Mouse (Mus musculus): ENCODE measurements around the gene Lim2. TPM values are rescaled to one million over a fixed set of nuclear protein-coding genes. Genes with fewer than 3 reads are reported as not detected.

Gene Lim2
- polyA plus RNA-seq, 1 experiment from 2014 or later, result not detected

DNA sequence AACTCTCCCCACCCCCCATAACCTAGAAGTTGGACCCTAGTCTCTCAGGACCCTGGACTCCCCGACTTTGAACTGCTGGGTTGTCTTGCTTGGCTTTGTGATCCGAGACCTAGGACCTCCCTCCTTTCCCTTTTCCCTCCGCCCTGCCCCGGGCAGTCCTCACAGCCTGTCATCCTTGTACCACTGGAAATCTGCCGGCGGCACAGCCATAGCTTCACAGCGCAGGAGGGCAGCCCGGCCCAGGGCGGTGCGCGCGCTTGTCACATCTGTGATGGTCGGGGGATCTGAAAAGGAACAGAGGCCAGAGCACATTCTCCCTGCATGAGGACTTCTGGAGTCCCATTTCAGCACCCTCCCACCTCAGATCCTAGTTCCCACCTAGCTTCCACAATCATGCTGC lies 48.9 kb downstream of the Lim2 start:
- no peak overlapping the region for H3K9ac ChIP-seq
- H3K4me2 ChIP-seq, result no peak overlapping the region
- WGBS, result 11% methylated on average over 13 of the region's 13 CpGs
- no peak; the same call in 1 of the 2 replicates for ATAC-seq (replicated peaks)
- peaks cover 17% of the 10 kb centered on the region; the same call in 1 of the 2 replicates for H3K36me3 ChIP-seq (replicated peaks)
- H3K4me1 ChIP-seq, result no peaks in the 10 kb centered on the region
- H3K4me3 ChIP-seq, result no peak overlapping the region
- no peaks in the 10 kb centered on the region for H3K9me3 ChIP-seq
- peaks cover 19% of the 10 kb centered on the region for H3K27me3 ChIP-seq (replicated peaks)
- no peak overlapping the region for H3K27ac ChIP-seq

DNA sequence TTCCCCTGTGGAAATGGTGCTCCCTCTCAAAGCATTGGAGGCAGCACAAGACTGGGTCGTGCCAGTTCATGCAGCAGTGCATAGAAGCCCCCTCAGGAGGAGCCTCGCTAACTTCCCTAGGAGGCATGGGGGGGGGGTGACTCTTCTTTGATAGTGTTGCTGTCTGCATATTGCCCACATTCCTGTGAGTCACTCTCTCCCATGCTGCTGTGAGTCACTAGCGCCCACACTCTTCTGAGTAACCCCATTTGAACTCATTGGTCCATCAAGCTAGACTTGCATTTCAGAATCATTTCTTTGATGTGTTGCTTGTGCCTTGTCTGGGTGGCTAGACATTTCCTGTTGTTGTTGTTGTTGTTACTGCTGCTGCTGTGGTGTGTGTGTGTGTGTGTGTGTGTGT lies 53.7 kb downstream of the Lim2 start:
- H3K4me3 ChIP-seq, result no peak overlapping the region
- no peak for ATAC-seq (replicated peaks)
- no peaks in the 10 kb centered on the region for H3K9me3 ChIP-seq
- no peak overlapping the region for H3K4me2 ChIP-seq
- H3K36me3 ChIP-seq (replicated peaks), result peaks cover 4% of the 10 kb centered on the region; the same call in 1 of the 2 replicates
- no peak overlapping the region for H3K27ac ChIP-seq
- H3K9ac ChIP-seq, result no peak overlapping the region
- H3K27me3 ChIP-seq (replicated peaks), result peaks cover 19% of the 10 kb centered on the region
- H3K4me1 ChIP-seq, result peaks cover 13% of the 10 kb centered on the region
- 66% methylated on average over 3 of the region's 3 CpGs for WGBS

DNA sequence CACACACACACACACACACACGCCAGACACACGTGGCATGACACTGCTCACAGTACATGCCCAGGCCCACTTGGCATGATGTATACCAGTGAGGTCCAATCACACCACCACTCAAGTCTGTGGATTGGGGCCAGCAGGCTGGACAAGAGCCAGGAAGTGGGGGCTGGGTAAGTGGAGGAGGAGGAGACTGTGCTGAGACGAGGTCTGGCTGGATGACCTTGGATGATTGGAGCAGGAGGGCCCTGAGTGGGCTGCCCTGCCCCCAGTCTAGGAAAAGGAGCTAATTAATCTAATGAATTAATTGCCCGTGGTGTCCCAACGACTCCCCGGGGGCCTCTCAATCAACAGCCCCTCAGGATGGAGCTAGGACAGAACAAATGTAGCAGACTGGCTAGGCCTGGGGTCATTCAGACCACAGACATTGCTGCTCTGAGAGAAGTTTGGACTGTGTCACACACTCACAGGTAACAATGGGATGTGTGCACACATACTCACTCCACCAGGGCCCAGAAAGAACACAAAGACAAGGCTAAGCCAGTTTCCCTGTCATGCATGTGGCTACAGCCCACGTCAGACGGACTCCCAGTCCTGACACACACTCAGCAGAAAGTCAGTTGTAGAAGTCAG lies 54.7 kb downstream of the Lim2 start:
- 70% methylated on average over 8 of the region's 8 CpGs for WGBS
- Histone ChIP-seq H3K27me3 (replicated peaks) (peaks cover 16% of the 10 kb centered on the region), H3K36me3 (replicated peaks) (peaks cover 4% of the 10 kb centered on the region; the same call in 1 of the 2 replicates), H3K4me3 (no peak overlapping the region), H3K9me3 (no peaks in the 10 kb centered on the region), H3K4me2 (no peak overlapping the region), H3K9ac (no peak overlapping the region; the same call in 1 of the 2 replicates), H3K4me1 (peaks cover 16% of the 10 kb centered on the region), H3K27ac (no peak overlapping the region)
- ATAC-seq (replicated peaks), result peak; percentile 50

DNA sequence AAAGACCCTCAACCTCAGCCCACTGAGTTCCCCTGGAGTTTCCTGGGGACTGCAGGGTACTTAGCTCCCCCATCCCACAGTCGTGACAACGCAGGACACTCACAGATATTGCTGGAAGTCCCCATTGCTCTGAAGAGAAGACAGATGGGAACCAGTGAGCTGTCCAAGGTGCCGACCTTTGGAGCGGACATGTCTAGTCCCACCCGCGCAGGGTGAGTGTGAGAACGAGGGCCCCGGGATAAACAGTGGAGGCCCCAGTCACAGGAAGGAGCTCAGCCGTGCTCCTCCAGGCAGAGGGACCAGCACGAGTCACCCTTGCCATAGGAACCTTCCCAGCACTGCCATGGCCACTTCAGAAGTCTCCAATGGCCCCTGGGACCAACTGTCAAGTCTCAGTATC lies 55.8 kb downstream of the Lim2 start:
- H3K4me3 ChIP-seq, result no peak overlapping the region
- H3K4me1 ChIP-seq, result peaks cover 23% of the 10 kb centered on the region
- no peak overlapping the region for H3K4me2 ChIP-seq
- peaks cover 4% of the 10 kb centered on the region; the same call in 1 of the 2 replicates for H3K36me3 ChIP-seq (replicated peaks)
- 25% methylated on average over 10 of the region's 10 CpGs for WGBS
- ATAC-seq (replicated peaks), result no peak
- H3K9ac ChIP-seq, result peak overlapping the region; percentile 17; the same call in 1 of the 2 replicates
- H3K9me3 ChIP-seq, result no peaks in the 10 kb centered on the region
- H3K27ac ChIP-seq, result no peak overlapping the region
- peaks cover 6% of the 10 kb centered on the region for H3K27me3 ChIP-seq (replicated peaks)

Small RNA genes within 50 kb of the gene (microRNA-seq; reads per million reads assigned to microRNA genes)
- 1.3 reads per million for gene Mir7051

Other genes starting within 250 kb of the Lim2 start
- gene Zfp715, start 114.4 kb upstream of the Lim2 start, polyA plus RNA-seq (2015; fragmentation: Nextera tagmentation; extraction: Ambion mirVana), result 20.1 and 22.7 TPM in 2 replicates
- 0.17 and 0.34 TPM in 2 replicates for gene Siglecf, start 76.3 kb upstream of the Lim2 start, polyA plus RNA-seq (2015; fragmentation: Nextera tagmentation; extraction: Ambion mirVana)
- gene Siglecg, start 19.5 kb upstream of the Lim2 start, polyA plus RNA-seq (2015; fragmentation: Nextera tagmentation; extraction: Ambion mirVana), result 0.05 TPM in 1 of 2 replicates, not detected in the other
- 0.25 TPM in 1 of 2 replicates, not detected in the other for gene Nkg7, start 9.4 kb downstream of the Lim2 start, polyA plus RNA-seq (2015; fragmentation: Nextera tagmentation; extraction: Ambion mirVana)
- gene Cldnd2, start 13.1 kb downstream of the Lim2 start, polyA plus RNA-seq (2015; fragmentation: Nextera tagmentation; extraction: Ambion mirVana), result not detected in 2 replicates
- gene Etfb, start 16.4 kb downstream of the Lim2 start, polyA plus RNA-seq (2015; fragmentation: Nextera tagmentation; extraction: Ambion mirVana), result 117 and 130 TPM in 2 replicates
- not detected in 2 replicates for gene Gm45233, start 16.5 kb downstream of the Lim2 start, polyA plus RNA-seq (2015; fragmentation: Nextera tagmentation; extraction: Ambion mirVana)
- 15.6 and 16.0 TPM in 2 replicates for gene Vsig10l, start 35.5 kb downstream of the Lim2 start, polyA plus RNA-seq (2015; fragmentation: Nextera tagmentation; extraction: Ambion mirVana)
- 9.7 and 10.0 TPM in 2 replicates for gene Iglon5, start 62.4 kb downstream of the Lim2 start, polyA plus RNA-seq (2015; fragmentation: Nextera tagmentation; extraction: Ambion mirVana)
- 0.06 TPM in 1 of 2 replicates, not detected in the other for gene 4931406B18Rik, start 78.3 kb downstream of the Lim2 start, polyA plus RNA-seq (2015; fragmentation: Nextera tagmentation; extraction: Ambion mirVana)
- gene Cd33, start 116.8 kb downstream of the Lim2 start, polyA plus RNA-seq (2015; fragmentation: Nextera tagmentation; extraction: Ambion mirVana), result 0.41 and 0.95 TPM in 2 replicates
- 9.5 and 10.4 TPM in 2 replicates for gene Zfp658, start 134.6 kb downstream of the Lim2 start, polyA plus RNA-seq (2015; fragmentation: Nextera tagmentation; extraction: Ambion mirVana)
- gene Zfp719, start 151.9 kb downstream of the Lim2 start, polyA plus RNA-seq (2015; fragmentation: Nextera tagmentation; extraction: Ambion mirVana), result 14.6 and 15.3 TPM in 2 replicates
- 0.33 and 0.43 TPM in 2 replicates for gene Zfp819, start 179.5 kb downstream of the Lim2 start, polyA plus RNA-seq (2015; fragmentation: Nextera tagmentation; extraction: Ambion mirVana)
- not detected in 2 replicates for gene Ceacam18, start 207.0 kb downstream of the Lim2 start, polyA plus RNA-seq (2015; fragmentation: Nextera tagmentation; extraction: Ambion mirVana)
- gene Siglece, start 232.5 kb downstream of the Lim2 start, polyA plus RNA-seq (2015; fragmentation: Nextera tagmentation; extraction: Ambion mirVana), result 0.47 and 0.53 TPM in 2 replicates
- 27.6 and 33.8 TPM in 2 replicates for gene Ctu1, start 244.3 kb downstream of the Lim2 start, polyA plus RNA-seq (2015; fragmentation: Nextera tagmentation; extraction: Ambion mirVana)